Mouse (Mus musculus) adipocyte (in vitro differentiated cells): Measurements from ENCODE around the gene Gm11027.
A peak's percentile ranks its signal among the peaks of the same experiment; 100 is the strongest.
"Not testable (repeated sequence)": the region's sequence is repeated elsewhere in the genome, so short reads cannot be mapped to it uniquely, and the experiment has no call there.

Source experiments
- DNase-seq: peaks from one replicate; pipeline ENCODE4 v3.0.0-alpha.2; 2016; ENCODE audit warnings: low spot score

The Gm11027 gene

GRCm38 (mm10) chr12:116275086-116275485 lies at the start of gene Gm11027:
Gene Gm11027 (plus strand): TSS chr12:116275386.
- not testable (repeated sequence) for DNase-seq

- DNase-seq, result no peak
These were observed 48.7 kb upstream of the Gm11027 start for GRCm38 (mm10) chr12:116226289-116227057.

DNA sequence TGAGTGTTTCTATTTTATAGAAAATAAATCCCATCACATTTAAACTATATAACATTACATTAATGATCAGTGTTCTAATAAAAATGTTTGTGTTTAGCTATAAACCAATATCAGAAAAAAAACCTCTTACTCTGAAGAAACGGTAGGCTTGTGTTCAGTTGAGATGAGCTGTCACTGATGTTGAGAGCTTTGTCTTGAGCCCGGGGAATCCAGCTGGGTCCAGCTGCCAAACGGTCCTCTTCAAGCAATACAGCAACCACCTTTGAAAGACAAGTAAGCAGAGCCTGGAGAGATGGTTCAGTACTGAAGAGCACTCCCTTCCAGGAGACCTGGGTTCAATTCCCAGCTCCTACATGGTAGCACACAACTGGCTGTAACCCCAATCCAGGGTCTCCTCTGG lies 45.7 kb upstream of the Gm11027 start:
- no peak for DNase-seq

DNA sequence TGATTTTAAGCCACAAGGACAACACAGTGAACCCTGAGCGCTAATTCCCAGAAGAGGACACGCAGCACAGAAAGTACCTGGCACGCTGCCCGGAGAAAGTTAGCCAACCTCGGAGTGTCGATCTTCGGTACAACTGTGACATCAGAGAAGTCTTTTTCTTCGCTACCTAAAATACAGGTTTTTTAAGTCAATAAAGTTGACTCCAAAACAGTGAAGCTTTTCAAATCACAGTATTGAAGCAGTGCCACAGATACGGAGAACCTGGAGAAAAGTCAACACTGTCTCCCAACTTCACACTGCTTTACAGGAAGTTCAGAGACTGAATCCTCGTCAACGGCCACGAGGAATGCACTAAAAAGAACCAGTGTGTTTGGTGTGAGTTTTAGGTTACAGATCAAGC lies 43.6 kb upstream of the Gm11027 start:
- DNase-seq, result peak; percentile 97

- DNase-seq, result peak; percentile 31
These were observed 43.1 kb upstream of the Gm11027 start for GRCm38 (mm10) chr12:116232061-116232460.

GRCm38 (mm10) chr12:116235356-116235755 lies 39.8 kb upstream of the Gm11027 start:
- DNase-seq, result no peak

GRCm38 (mm10) chr12:116236658-116237057 lies 38.5 kb upstream of the Gm11027 start:
- DNase-seq, result no peak

DNA sequence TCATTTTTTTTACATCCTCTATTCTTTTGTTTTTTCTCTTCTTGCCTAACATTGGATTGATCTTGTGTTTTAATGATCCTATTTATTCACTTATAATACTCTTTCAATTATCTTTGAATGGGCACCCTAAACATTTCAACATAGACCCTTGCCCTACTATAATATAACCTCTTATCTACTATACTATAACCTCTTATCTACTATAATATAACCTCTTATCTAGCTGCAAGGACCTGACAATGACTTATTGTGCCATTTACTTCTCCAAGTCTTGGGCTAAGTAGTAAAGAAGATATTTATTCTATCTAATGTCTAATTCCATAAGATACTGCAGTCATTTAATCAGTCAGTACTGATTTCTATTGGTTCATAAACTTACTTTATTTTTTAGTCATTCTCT lies 36.8 kb upstream of the Gm11027 start:
- no peak for DNase-seq

DNA sequence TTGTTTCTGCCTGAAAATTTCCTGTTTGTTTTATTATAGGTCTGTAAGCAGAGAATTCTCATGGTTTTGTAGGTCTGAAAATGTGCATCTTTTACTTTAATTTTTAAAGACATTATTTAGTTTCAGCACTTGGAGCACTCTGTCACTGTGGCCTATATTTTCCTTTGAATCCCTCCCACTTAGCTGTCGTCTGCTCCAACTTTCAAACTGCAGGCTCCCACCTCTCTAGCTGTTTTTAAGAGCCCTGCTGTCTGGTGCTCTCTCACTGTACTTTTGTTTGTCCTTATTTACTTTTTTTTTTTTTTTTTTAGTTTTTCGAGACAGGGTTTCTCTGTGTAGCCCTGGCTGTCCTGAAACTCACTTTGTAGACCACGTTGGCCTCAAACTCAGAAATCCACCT lies 36.4 kb upstream of the Gm11027 start:
- DNase-seq, result no peak

GRCm38 (mm10) chr12:116244601-116245000 lies 30.6 kb upstream of the Gm11027 start:
- no peak for DNase-seq

GRCm38 (mm10) chr12:116254652-116255051 lies 20.5 kb upstream of the Gm11027 start:
- DNase-seq, result no peak

DNA sequence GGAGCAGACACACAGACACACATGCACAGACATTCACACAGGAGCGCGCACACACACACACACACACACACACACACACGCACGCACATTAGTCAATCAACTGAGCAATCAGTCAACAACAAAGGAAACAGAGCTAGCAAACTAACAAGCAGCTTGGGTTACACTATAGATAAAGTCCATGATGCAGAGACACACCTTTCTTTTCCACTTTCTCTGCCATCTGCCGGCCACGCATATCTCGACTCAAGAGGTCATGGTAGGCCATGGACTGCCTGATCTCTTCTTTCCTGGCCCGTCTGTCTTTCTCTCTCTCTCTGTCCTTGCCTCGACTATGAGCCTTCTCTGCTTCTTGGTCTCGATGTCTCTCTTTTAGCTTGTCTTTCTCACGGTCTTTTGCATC lies 19.6 kb upstream of the Gm11027 start:
- DNase-seq, result no peak

GRCm38 (mm10) chr12:116258321-116258720 lies 16.9 kb upstream of the Gm11027 start:
- DNase-seq, result no peak

- DNase-seq, result peak; percentile 84
These were observed 12.4 kb upstream of the Gm11027 start, which contains the start of gene Wdr60 for GRCm38 (mm10) chr12:116262555-116263341. Gene Wdr60 (minus strand): TSS chr12:116263022.

GRCm38 (mm10) chr12:116264756-116265155 lies 10.4 kb upstream of the Gm11027 start:
- DNase-seq, result no peak

DNA sequence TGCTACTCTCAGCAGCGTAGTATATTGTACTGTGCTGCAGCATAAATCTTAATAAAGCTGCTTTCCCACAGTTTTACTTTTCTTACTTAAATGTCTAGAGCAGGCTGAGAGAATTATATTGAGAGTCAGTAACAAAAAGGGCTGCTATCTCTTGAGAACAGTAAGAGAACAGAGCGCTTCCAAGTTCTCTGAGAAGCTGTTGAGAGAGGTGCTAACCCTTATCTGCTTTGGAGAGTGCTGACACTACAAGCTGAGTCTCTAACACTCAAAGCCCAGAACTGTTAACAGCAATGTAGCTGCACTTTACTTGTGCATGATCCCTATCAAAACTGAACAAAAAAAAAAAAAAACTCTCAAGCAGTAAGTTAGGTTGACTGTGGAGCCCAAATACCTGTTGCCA lies 9.9 kb upstream of the Gm11027 start:
- DNase-seq, result no peak

- DNase-seq, result peak; percentile 49
These were observed 5.7 kb upstream of the Gm11027 start for GRCm38 (mm10) chr12:116269450-116269849.

DNA sequence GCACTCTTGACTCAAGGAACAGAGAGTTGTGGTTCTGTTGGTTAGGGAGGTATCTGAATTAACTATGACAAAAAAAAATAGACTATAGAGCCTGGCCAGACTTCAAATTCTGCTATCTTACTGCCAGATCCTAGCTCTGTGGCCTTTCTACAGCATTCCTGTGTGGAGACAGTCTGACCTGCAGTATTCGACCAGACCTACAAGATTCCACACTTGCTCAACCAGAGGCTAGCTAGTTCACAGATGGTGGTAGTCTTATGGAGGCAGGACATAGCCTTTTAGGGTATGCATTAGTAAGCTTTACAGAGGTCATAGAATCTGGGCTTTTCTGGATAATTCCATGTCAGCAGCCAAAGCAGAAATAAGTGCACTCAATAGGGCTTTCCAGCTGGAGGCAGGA lies 4.6 kb upstream of the Gm11027 start:
- DNase-seq, result peak; percentile 56

GRCm38 (mm10) chr12:116271071-116271470 lies 4.1 kb upstream of the Gm11027 start:
- no peak for DNase-seq

GRCm38 (mm10) chr12:116273733-116274132 lies 1.5 kb upstream of the Gm11027 start:
- DNase-seq, result no peak

DNA sequence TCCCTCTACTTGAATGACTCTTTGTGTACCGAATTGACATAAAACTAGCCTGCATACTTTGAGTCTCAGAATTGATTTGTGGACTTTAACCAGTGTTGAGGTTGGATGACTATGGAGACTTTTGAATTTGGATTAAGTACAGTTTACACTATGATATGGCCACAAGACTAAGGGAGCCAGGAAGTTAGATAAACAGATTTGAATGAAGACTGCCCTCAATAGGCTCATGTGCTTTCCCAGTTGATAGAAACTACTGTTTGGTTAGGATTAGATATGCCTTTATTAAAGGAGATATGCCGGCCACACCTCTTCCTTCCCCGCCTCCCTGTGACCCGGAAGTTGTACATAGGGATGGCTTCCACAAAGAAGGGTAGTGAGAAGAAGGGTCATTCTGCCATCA lies 445 bp downstream of the Gm11027 start:
- no peak for DNase-seq

DNA sequence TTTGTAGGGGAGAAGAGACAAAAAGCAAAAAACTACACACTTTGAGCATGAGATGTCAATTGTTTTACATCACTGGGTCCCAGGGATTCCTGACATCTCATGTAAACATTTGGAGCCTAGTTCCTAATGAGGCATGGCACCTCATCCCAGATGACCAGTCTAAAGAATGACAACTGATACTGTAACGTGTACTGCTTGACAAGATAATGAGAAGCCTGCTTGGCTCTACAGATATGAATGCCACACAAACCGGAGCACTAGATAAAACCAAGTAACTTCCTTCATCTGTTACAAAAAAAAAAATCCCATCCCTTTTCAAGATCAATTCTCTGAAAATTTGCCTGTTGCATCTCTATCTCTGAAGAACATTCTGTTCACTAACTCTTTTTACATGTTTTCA lies 1.8 kb downstream of the Gm11027 start:
- DNase-seq, result no peak

DNA sequence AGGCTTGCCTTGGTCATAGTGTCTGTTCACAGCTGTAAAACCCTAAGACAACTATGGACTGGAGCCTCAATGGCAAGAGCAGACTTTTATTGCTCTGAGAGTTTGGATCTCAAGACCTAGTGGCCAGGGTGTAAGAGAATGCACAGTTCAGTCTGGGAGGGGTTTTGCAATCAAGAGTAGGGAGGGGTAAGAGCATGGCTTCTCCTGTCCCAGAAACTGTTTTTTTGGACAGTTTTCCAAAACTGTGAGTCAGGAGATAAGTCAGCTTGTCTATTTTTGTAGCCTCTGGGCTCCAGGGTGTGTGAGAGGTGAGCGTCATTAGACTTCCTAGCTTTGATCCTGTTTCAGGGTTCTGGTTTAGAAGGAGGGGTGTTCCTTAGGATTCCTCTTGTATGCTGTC lies 3.4 kb downstream of the Gm11027 start:
- DNase-seq, result peak; percentile 80
